Mouse (Mus musculus): Measurements from ENCODE around the gene Olfr12. TPM values are rescaled to one million over a fixed set of nuclear protein-coding genes. Genes with fewer than 3 reads are reported as not detected.

Gene Olfr12
- polyA plus RNA-seq, 1 experiment from 2014 or later, result not detected

- WGBS, result 6% methylated on average over 1 of the region's 1 CpGs
- no peak overlapping the region for H3K4me2 ChIP-seq (replicated peaks; ENCODE audit: low read depth, low read length)
- no peaks in the 10 kb centered on the region for H3K9me3 ChIP-seq (ENCODE audit: control insufficient read depth, low read depth, low read length)
- no peaks in the 10 kb centered on the region for H3K27me3 ChIP-seq (ENCODE audit: control insufficient read depth, insufficient read depth, low read length)
- no peak for ATAC-seq (ENCODE audit: insufficient number of reproducible peaks, insufficient read depth, low FRiP score, low read depth)
- no peaks in the 10 kb centered on the region for H3K36me3 ChIP-seq (ENCODE audit: control insufficient read depth, insufficient read depth, low read length)
- no peak overlapping the region for H3K4me3 ChIP-seq (ENCODE audit: low read depth, low read length)
- H3K4me1 ChIP-seq (ENCODE audit: control insufficient read depth, insufficient read depth, low read length), result no peaks in the 10 kb centered on the region
- H3K27ac ChIP-seq (ENCODE audit: low read length), result no peak overlapping the region
- H3K9ac ChIP-seq (replicated peaks; ENCODE audit: low read depth, low read length), result no peak overlapping the region
Observed at GRCm38 (mm10) chr1:92614516-92614915, 3.1 kb upstream of the Olfr12 start.

- H3K27me3 ChIP-seq (ENCODE audit: control insufficient read depth, insufficient read depth, low read length), result no peaks in the 10 kb centered on the region
- H3K9me3 ChIP-seq (ENCODE audit: control insufficient read depth, low read depth, low read length), result no peaks in the 10 kb centered on the region
- H3K4me3 ChIP-seq (ENCODE audit: low read depth, low read length), result no peak overlapping the region
- H3K4me1 ChIP-seq (ENCODE audit: control insufficient read depth, insufficient read depth, low read length), result no peaks in the 10 kb centered on the region
- no peak overlapping the region for H3K27ac ChIP-seq (ENCODE audit: low read length)
- 68% methylated on average over 1 of the region's 1 CpGs for WGBS
- no peak for ATAC-seq (ENCODE audit: insufficient number of reproducible peaks, insufficient read depth, low FRiP score, low read depth)
- no peak overlapping the region for H3K4me2 ChIP-seq (replicated peaks; ENCODE audit: low read depth, low read length)
- H3K9ac ChIP-seq (replicated peaks; ENCODE audit: low read depth, low read length), result no peak overlapping the region
- H3K36me3 ChIP-seq (ENCODE audit: control insufficient read depth, insufficient read depth, low read length), result no peaks in the 10 kb centered on the region
Observed at GRCm38 (mm10) chr1:92616046-92616445, 1.5 kb upstream of the Olfr12 start.

GRCm38 (mm10) chr1:92618360-92618759 is 772 bp downstream of the Olfr12 start:
- ATAC-seq (ENCODE audit: insufficient number of reproducible peaks, insufficient read depth, low FRiP score, low read depth), result no peak
- H3K4me1 ChIP-seq (ENCODE audit: control insufficient read depth, insufficient read depth, low read length), result no peaks in the 10 kb centered on the region
- no peak overlapping the region for H3K4me3 ChIP-seq (ENCODE audit: low read depth, low read length)
- no peak overlapping the region for H3K9ac ChIP-seq (replicated peaks; ENCODE audit: low read depth, low read length)
- H3K36me3 ChIP-seq (ENCODE audit: control insufficient read depth, insufficient read depth, low read length), result no peaks in the 10 kb centered on the region
- H3K4me2 ChIP-seq (replicated peaks; ENCODE audit: low read depth, low read length), result no peak overlapping the region
- H3K27me3 ChIP-seq (ENCODE audit: control insufficient read depth, insufficient read depth, low read length), result no peaks in the 10 kb centered on the region
- 57% methylated on average over 4 of the region's 4 CpGs for WGBS
- H3K27ac ChIP-seq (ENCODE audit: low read length), result no peak overlapping the region
- H3K9me3 ChIP-seq (ENCODE audit: control insufficient read depth, low read depth, low read length), result no peaks in the 10 kb centered on the region

- Histone ChIP-seq H3K27me3 (ENCODE audit: control insufficient read depth, insufficient read depth, low read length) (no peaks in the 10 kb centered on the region), H3K4me3 (ENCODE audit: low read depth, low read length) (no peak overlapping the region), H3K36me3 (ENCODE audit: control insufficient read depth, insufficient read depth, low read length) (no peaks in the 10 kb centered on the region), H3K9me3 (ENCODE audit: control insufficient read depth, low read depth, low read length) (no peaks in the 10 kb centered on the region), H3K4me1 (ENCODE audit: control insufficient read depth, insufficient read depth, low read length) (no peaks in the 10 kb centered on the region), H3K4me2 (replicated peaks; ENCODE audit: low read depth, low read length) (no peak overlapping the region), H3K9ac (replicated peaks; ENCODE audit: low read depth, low read length) (no peak overlapping the region), H3K27ac (ENCODE audit: low read length) (no peak overlapping the region)
- ATAC-seq (ENCODE audit: insufficient number of reproducible peaks, insufficient read depth, low FRiP score, low read depth), result no peak
- WGBS, result 65% methylated on average over 4 of the region's 4 CpGs
Observed at GRCm38 (mm10) chr1:92628227-92628626, 10.6 kb downstream of the Olfr12 start.

- H3K9ac ChIP-seq (replicated peaks; ENCODE audit: low read depth, low read length), result no peak overlapping the region
- H3K4me1 ChIP-seq (ENCODE audit: control insufficient read depth, insufficient read depth, low read length), result no peaks in the 10 kb centered on the region
- 79% methylated on average over 5 of the region's 5 CpGs for WGBS
- H3K36me3 ChIP-seq (ENCODE audit: control insufficient read depth, insufficient read depth, low read length), result peaks cover 14% of the 10 kb centered on the region
- H3K4me2 ChIP-seq (replicated peaks; ENCODE audit: low read depth, low read length), result no peak overlapping the region
- H3K9me3 ChIP-seq (ENCODE audit: control insufficient read depth, low read depth, low read length), result no peaks in the 10 kb centered on the region
- H3K27ac ChIP-seq (ENCODE audit: low read length), result no peak overlapping the region
- H3K4me3 ChIP-seq (ENCODE audit: low read depth, low read length), result no peak overlapping the region
- ATAC-seq (ENCODE audit: insufficient number of reproducible peaks, insufficient read depth, low FRiP score, low read depth), result no peak
- no peaks in the 10 kb centered on the region for H3K27me3 ChIP-seq (ENCODE audit: control insufficient read depth, insufficient read depth, low read length)
Observed at GRCm38 (mm10) chr1:92632196-92632595, 14.6 kb downstream of the Olfr12 start.

GRCm38 (mm10) chr1:92632948-92633347 is 15.4 kb downstream of the Olfr12 start:
- H3K9ac ChIP-seq (replicated peaks; ENCODE audit: low read depth, low read length), result no peak overlapping the region
- no peaks in the 10 kb centered on the region for H3K9me3 ChIP-seq (ENCODE audit: control insufficient read depth, low read depth, low read length)
- H3K4me1 ChIP-seq (ENCODE audit: control insufficient read depth, insufficient read depth, low read length), result no peaks in the 10 kb centered on the region
- H3K4me3 ChIP-seq (ENCODE audit: low read depth, low read length), result no peak overlapping the region
- no peaks in the 10 kb centered on the region for H3K27me3 ChIP-seq (ENCODE audit: control insufficient read depth, insufficient read depth, low read length)
- no peak overlapping the region for H3K27ac ChIP-seq (ENCODE audit: low read length)
- WGBS, result 64% methylated on average over 6 of the region's 6 CpGs
- no peak for ATAC-seq (ENCODE audit: insufficient number of reproducible peaks, insufficient read depth, low FRiP score, low read depth)
- peaks cover 19% of the 10 kb centered on the region for H3K36me3 ChIP-seq (ENCODE audit: control insufficient read depth, insufficient read depth, low read length)
- H3K4me2 ChIP-seq (replicated peaks; ENCODE audit: low read depth, low read length), result no peak overlapping the region

- no peak overlapping the region for H3K27ac ChIP-seq (ENCODE audit: low read length)
- H3K4me2 ChIP-seq (replicated peaks; ENCODE audit: low read depth, low read length), result no peak overlapping the region
- no peak overlapping the region for H3K4me3 ChIP-seq (ENCODE audit: low read depth, low read length)
- H3K36me3 ChIP-seq (ENCODE audit: control insufficient read depth, insufficient read depth, low read length), result peaks cover 22% of the 10 kb centered on the region
- H3K4me1 ChIP-seq (ENCODE audit: control insufficient read depth, insufficient read depth, low read length), result no peaks in the 10 kb centered on the region
- no peaks in the 10 kb centered on the region for H3K27me3 ChIP-seq (ENCODE audit: control insufficient read depth, insufficient read depth, low read length)
- H3K9me3 ChIP-seq (ENCODE audit: control insufficient read depth, low read depth, low read length), result no peaks in the 10 kb centered on the region
- no peak overlapping the region for H3K9ac ChIP-seq (replicated peaks; ENCODE audit: low read depth, low read length)
- no peak for ATAC-seq (ENCODE audit: insufficient number of reproducible peaks, insufficient read depth, low FRiP score, low read depth)
- WGBS, result 86% methylated on average over 8 of the region's 8 CpGs
Observed at GRCm38 (mm10) chr1:92633726-92634125, 16.1 kb downstream of the Olfr12 start.

- no peak overlapping the region for H3K27ac ChIP-seq (ENCODE audit: low read length)
- no peak for ATAC-seq (ENCODE audit: insufficient number of reproducible peaks, insufficient read depth, low FRiP score, low read depth)
- no peak overlapping the region for H3K9ac ChIP-seq (replicated peaks; ENCODE audit: low read depth, low read length)
- H3K9me3 ChIP-seq (ENCODE audit: control insufficient read depth, low read depth, low read length), result no peaks in the 10 kb centered on the region
- 52% methylated on average over 1 of the region's 1 CpGs for WGBS
- no peaks in the 10 kb centered on the region for H3K4me1 ChIP-seq (ENCODE audit: control insufficient read depth, insufficient read depth, low read length)
- H3K4me2 ChIP-seq (replicated peaks; ENCODE audit: low read depth, low read length), result no peak overlapping the region
- H3K36me3 ChIP-seq (ENCODE audit: control insufficient read depth, insufficient read depth, low read length), result peaks cover 28% of the 10 kb centered on the region
- H3K4me3 ChIP-seq (ENCODE audit: low read depth, low read length), result no peak overlapping the region
- H3K27me3 ChIP-seq (ENCODE audit: control insufficient read depth, insufficient read depth, low read length), result no peaks in the 10 kb centered on the region
Observed at GRCm38 (mm10) chr1:92634569-92634968, 17.0 kb downstream of the Olfr12 start.

- Histone ChIP-seq H3K9me3 (ENCODE audit: control insufficient read depth, low read depth, low read length) (no peaks in the 10 kb centered on the region), H3K9ac (replicated peaks; ENCODE audit: low read depth, low read length) (no peak overlapping the region), H3K4me1 (ENCODE audit: control insufficient read depth, insufficient read depth, low read length) (no peaks in the 10 kb centered on the region), H3K4me2 (replicated peaks; ENCODE audit: low read depth, low read length) (no peak overlapping the region), H3K27me3 (ENCODE audit: control insufficient read depth, insufficient read depth, low read length) (no peaks in the 10 kb centered on the region), H3K27ac (ENCODE audit: low read length) (no peak overlapping the region), H3K4me3 (ENCODE audit: low read depth, low read length) (no peak overlapping the region), H3K36me3 (ENCODE audit: control insufficient read depth, insufficient read depth, low read length) (peaks cover 28% of the 10 kb centered on the region)
- 81% methylated on average over 4 of the region's 4 CpGs for WGBS
- ATAC-seq (ENCODE audit: insufficient number of reproducible peaks, insufficient read depth, low FRiP score, low read depth), result no peak
Observed at GRCm38 (mm10) chr1:92634976-92635599, 17.5 kb downstream of the Olfr12 start.

Data from stomach, embryonic 14.5 days (tissue).